Mouse (Mus musculus) ES-Bruce4 (cell line): ENCODE measurements around the gene Zfp768. TPM values are rescaled to one million over a fixed set of nuclear protein-coding genes. Genes with fewer than 3 reads are reported as not detected.

Experiments used
- H3K27ac ChIP-seq: 2 replicates; pipeline ENCODE4 v1.5.1; 2012; ENCODE audit warnings: low read length, inconsistent platforms; ENCODE audit not compliant: insufficient read depth
- H3K27me3 ChIP-seq: 2 replicates; pipeline ENCODE4 v1.6.1; 2012; ENCODE audit warnings: mild to moderate bottlenecking, low read length, inconsistent platforms; ENCODE audit not compliant: control insufficient read depth, poor library complexity, insufficient read depth, severe bottlenecking
- H3K36me3 ChIP-seq: 2 replicates; pipeline ENCODE4 v1.6.1; 2012; ENCODE audit warnings: inconsistent platforms, mild to moderate bottlenecking, low read length, moderate library complexity; ENCODE audit not compliant: control insufficient read depth, poor library complexity, insufficient read depth, severe bottlenecking
- H3K4me1 ChIP-seq: one replicate; pipeline ENCODE4 v1.8.1; 2011; ENCODE audit warnings: low read length; ENCODE audit not compliant: control insufficient read depth, insufficient read depth
- H3K4me3 ChIP-seq: 2 replicates; pipeline ENCODE4 v1.5.1; 2011; ENCODE audit warnings: low read depth, mild to moderate bottlenecking, low read length
- H3K9ac ChIP-seq: 2 replicates; pipeline ENCODE4 v1.6.1; 2012; ENCODE audit warnings: low read depth, mild to moderate bottlenecking, inconsistent platforms; ENCODE audit not compliant: poor library complexity, severe bottlenecking
- H3K9me3 ChIP-seq: replicated peaks from 2 replicates; pipeline ENCODE4 v1.6.1; 2012; ENCODE audit warnings: mild to moderate bottlenecking, low read length, inconsistent platforms; ENCODE audit not compliant: control insufficient read depth, poor library complexity, insufficient read depth, severe bottlenecking
- CTCF ChIP-seq: IDR thresholded peaks from one replicate; pipeline ENCODE4 v1.8.1; 2011; ENCODE audit warnings: low read depth, low read length
- EP300 ChIP-seq: IDR thresholded peaks from 2 replicates; pipeline ENCODE4 v1.6.1; 2011; ENCODE audit warnings: low read depth, low read length; ENCODE audit not compliant: insufficient read depth
- POLR2A ChIP-seq: IDR thresholded peaks from one replicate; pipeline ENCODE4 v1.8.1; 2011; ENCODE audit warnings: low read length; ENCODE audit not compliant: insufficient read depth
- polyA plus RNA-seq: library from polyadenylated mRNA; stranded (reverse); fragments of >200 nt; gene quantifications from 2 replicates; pipeline ENCODE4 v1.2.4, GENCODE M21; 2011; ENCODE audit warnings: low read depth; ENCODE audit not compliant: missing spikeins, insufficient read depth, insufficient read length

Gene Zfp768
- polyA plus RNA-seq, 1 experiment, result 7.0 TPM

DNA sequence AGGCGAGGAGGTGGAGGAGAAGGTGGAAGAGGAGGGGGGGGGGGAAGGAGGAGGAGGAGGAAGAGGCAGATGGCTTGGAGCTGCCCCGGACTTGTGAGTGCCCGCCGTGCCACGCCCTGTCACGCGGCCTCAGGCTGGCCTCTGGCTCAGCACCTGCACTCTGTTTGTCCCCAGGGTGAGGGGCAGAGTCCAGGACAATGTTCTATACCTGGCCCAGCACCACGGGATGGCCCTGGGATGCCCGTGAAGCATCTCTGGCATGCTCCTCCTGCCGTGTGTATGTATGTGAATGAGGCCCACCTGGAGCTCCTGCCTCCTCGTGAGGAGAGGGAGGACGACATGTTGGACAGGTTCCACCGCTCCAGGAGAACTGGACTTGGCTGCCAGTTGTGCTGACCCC lies 16.1 kb upstream of the Zfp768 start:
- H3K36me3 ChIP-seq, result no peaks in the 10 kb centered on the region
- no peaks in the 10 kb centered on the region for H3K27me3 ChIP-seq
- H3K9me3 ChIP-seq, result no peaks in the 10 kb centered on the region
- no peak overlapping the region for H3K9ac ChIP-seq
- TF ChIP-seq POLR2A, result no peak
- no peak for TF ChIP-seq EP300
- no peak for TF ChIP-seq CTCF
- H3K4me3 ChIP-seq, result no peak overlapping the region
- H3K27ac ChIP-seq, result no peak overlapping the region
- no peaks in the 10 kb centered on the region for H3K4me1 ChIP-seq

- Histone ChIP-seq H3K9me3 (no peaks in the 10 kb centered on the region), H3K36me3 (no peaks in the 10 kb centered on the region), H3K27me3 (no peaks in the 10 kb centered on the region), H3K4me1 (no peaks in the 10 kb centered on the region), H3K9ac (no peak overlapping the region), H3K4me3 (no peak overlapping the region), H3K27ac (no peak overlapping the region)
- no peak for TF ChIP-seq EP300
- no peak for TF ChIP-seq CTCF
- TF ChIP-seq POLR2A, result no peak
These were observed 14.9 kb upstream of the Zfp768 start for GRCm38 (mm10) chr7:127360265-127360664.

GRCm38 (mm10) chr7:127358472-127358871 lies 13.1 kb upstream of the Zfp768 start:
- no peak overlapping the region for H3K4me3 ChIP-seq
- no peak overlapping the region for H3K9ac ChIP-seq
- H3K27me3 ChIP-seq, result no peaks in the 10 kb centered on the region
- TF ChIP-seq POLR2A (no peak), EP300 (no peak), CTCF (no peak)
- H3K9me3 ChIP-seq, result 0 out of 2 replicates have a peak, but pooled peaks cover 3% of the 10 kb centered on the region
- H3K36me3 ChIP-seq, result no peaks in the 10 kb centered on the region
- H3K4me1 ChIP-seq, result no peaks in the 10 kb centered on the region
- no peak overlapping the region for H3K27ac ChIP-seq

GRCm38 (mm10) chr7:127357871-127358270 lies 12.5 kb upstream of the Zfp768 start:
- H3K4me3 ChIP-seq, result no peak overlapping the region
- no peak overlapping the region for H3K27ac ChIP-seq
- H3K36me3 ChIP-seq, result no peaks in the 10 kb centered on the region
- H3K4me1 ChIP-seq, result no peaks in the 10 kb centered on the region
- H3K9ac ChIP-seq, result no peak overlapping the region
- TF ChIP-seq POLR2A (no peak), CTCF (no peak), EP300 (no peak)
- no peaks in the 10 kb centered on the region for H3K27me3 ChIP-seq
- H3K9me3 ChIP-seq, result 0 out of 2 replicates have a peak, but pooled peaks cover 5% of the 10 kb centered on the region

DNA sequence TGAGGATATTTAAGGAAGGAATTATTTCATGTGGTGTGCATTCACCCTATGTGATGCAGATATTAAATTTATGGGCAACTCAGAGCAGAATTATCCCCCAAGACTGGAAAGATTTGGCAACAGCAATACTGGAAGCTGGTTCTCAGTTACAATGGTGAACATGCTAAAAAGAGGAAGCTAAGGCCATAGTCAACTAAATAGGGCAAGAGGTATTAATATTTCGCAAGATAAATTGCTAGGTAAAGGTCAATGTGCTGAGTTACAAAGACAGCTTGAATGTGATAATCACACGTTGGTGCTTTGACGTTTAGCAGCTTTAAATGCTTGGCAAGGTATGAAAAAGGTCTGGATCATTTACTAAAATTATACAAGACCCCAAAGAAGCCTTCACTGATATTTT lies 10.4 kb upstream of the Zfp768 start:
- H3K9me3 ChIP-seq, result 0 out of 2 replicates have a peak, but pooled peaks cover 5% of the 10 kb centered on the region
- no peaks in the 10 kb centered on the region for H3K27me3 ChIP-seq
- TF ChIP-seq CTCF, result no peak
- TF ChIP-seq POLR2A, result no peak
- TF ChIP-seq EP300, result no peak
- no peaks in the 10 kb centered on the region for H3K4me1 ChIP-seq
- no peak overlapping the region for H3K4me3 ChIP-seq
- H3K27ac ChIP-seq, result no peak overlapping the region
- H3K36me3 ChIP-seq, result no peaks in the 10 kb centered on the region
- H3K9ac ChIP-seq, result no peak overlapping the region

GRCm38 (mm10) chr7:127351230-127352004 lies 6.0 kb upstream of the Zfp768 start:
- no peak overlapping the region for H3K9ac ChIP-seq
- no peaks in the 10 kb centered on the region for H3K27me3 ChIP-seq
- no peak overlapping the region for H3K27ac ChIP-seq
- no peaks in the 10 kb centered on the region for H3K4me1 ChIP-seq
- no peaks in the 10 kb centered on the region for H3K36me3 ChIP-seq
- 0 out of 2 replicates have a peak, but pooled peaks cover 5% of the 10 kb centered on the region for H3K9me3 ChIP-seq
- H3K4me3 ChIP-seq, result no peak overlapping the region
- TF ChIP-seq CTCF (no peak), POLR2A (no peak), EP300 (no peak)
